Mouse (Mus musculus): Measurements from ENCODE around the gene Tinf2.

The Tinf2 gene

DNA sequence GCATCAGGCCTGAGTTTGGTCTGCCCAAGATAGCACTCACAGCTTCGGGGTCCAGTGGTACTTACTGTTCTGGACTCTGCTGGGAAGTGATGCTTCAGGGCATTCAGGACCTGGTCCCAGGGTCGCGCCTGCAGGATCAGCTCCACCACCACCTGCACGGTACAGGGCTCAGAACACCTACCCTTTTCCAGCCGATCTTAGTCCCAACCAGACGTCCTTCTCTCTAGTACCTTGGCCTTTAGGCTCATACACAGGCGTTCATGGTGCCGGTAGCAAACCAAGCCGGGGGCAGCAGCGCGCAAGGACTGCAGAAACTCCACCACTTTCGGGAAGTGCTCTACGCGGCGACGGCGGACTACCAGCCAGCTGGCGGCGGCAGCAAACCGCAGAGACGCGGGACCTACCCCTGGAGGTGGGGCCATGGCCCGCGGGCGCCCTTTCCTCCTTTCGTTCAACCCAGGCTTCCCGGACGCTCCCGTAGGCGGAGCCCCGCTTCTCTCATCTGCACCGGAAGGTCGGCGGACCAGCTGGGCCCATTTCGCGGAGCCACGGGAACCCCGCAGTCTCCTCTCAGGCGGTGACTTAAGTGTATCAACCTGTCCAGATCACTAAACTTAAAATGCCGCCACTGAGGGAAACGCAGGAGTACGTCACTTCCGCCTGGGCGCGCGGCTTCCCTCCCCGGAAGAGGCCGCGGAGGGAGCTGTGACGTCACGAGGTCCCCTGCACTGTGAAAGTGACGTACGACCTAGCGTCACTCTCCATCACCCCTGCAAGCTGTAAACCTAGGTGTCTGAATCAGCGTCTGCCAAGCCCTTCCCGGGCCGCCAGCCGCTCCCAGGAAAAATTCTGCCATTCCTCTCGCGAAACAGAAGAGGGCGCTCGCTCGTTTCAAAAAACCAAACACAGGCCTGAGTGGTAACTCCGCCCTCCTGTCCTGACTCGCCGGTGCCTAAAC, at the start of gene Tinf2:
TSS of gene Tinf2 (minus strand) at position 661 of the 958 bp plus-strand sequence.
- DNase-seq (ENCODE audit: low read depth, low spot score) = peak; percentile 97

GRCm38 (mm10) chr14:55730531-55731032, 49.0 kb upstream of the Tinf2 start:
- peak; percentile 65 for DNase-seq (ENCODE audit: low read depth, low spot score)

GRCm38 (mm10) chr14:55730116-55730515, 48.5 kb upstream of the Tinf2 start:
- no peak for DNase-seq (ENCODE audit: low read depth, low spot score)

- no peak for DNase-seq (ENCODE audit: low read depth, low spot score)
These were observed 46.5 kb upstream of the Tinf2 start for GRCm38 (mm10) chr14:55727889-55728685.

DNA sequence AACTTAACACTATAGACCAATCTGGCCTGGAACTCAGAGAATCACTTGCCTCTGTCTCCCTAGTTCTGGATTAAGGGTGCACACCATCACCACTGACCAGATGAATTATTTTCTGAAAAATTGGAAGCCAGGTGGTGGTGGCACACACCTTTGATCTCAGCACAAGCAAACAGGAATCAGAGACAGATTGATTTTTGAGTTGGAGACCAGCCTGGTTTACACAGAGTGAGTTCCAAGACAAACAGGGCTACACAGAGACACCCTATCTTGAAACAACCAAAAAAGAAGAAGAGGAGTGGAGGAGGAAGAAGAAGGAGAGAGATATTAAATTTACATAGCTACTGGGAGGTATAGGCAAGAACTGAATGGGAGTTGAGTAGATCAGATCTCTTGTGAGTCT, 44.6 kb upstream of the Tinf2 start:
- no peak for DNase-seq (ENCODE audit: low read depth, low spot score)

DNA sequence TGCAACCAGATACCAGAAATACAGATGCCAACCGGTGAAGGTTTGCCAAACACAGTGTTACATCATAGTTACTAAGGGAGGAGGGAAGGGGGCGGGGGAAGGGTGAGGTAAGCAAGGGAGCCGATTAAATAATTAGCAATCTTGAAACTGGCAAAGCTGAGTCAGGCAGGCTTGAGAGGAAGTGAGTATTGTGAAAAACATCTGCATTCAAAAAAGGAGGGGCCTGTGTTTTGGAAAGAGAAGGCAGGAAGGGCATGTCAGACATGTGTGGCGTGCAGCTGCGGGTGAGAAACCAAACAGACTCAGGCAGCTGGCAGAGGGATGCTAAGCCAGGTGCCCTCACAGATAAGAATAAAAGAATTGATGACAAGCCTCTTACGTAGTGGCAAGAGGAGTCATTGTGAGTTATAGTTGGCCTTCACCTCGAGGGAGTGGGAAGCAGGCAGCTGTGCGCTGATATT, 42.8 kb upstream of the Tinf2 start:
- no peak for DNase-seq (ENCODE audit: low read depth, low spot score)

GRCm38 (mm10) chr14:55723433-55723832, 41.8 kb upstream of the Tinf2 start:
- no peak for DNase-seq (ENCODE audit: low read depth, low spot score)

DNA sequence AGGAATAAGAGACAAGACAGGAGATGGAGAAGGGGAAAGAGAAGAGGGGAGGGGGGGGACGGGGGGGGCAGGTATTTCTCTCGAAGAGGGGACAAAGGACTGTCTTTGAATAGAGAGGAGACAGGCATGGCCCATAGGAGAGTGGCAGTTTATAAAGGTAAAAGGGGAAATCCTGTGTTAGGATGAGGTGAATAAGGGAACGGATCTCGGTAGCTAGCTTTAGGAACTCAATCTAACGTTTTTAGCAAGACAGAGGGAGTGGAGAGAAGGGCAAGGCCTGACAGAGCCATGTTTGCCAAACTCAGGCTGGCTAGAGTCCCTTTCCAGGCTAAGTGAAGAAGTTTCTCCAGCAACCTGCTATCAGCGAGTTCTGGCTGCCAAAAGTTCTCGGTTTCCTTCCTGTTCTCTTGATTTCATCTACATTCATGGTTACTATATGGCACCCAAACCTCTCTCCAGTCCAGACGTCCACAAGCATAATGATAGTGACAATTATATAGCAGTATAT, 40.9 kb upstream of the Tinf2 start:
- no peak for DNase-seq (ENCODE audit: low read depth, low spot score)

DNA sequence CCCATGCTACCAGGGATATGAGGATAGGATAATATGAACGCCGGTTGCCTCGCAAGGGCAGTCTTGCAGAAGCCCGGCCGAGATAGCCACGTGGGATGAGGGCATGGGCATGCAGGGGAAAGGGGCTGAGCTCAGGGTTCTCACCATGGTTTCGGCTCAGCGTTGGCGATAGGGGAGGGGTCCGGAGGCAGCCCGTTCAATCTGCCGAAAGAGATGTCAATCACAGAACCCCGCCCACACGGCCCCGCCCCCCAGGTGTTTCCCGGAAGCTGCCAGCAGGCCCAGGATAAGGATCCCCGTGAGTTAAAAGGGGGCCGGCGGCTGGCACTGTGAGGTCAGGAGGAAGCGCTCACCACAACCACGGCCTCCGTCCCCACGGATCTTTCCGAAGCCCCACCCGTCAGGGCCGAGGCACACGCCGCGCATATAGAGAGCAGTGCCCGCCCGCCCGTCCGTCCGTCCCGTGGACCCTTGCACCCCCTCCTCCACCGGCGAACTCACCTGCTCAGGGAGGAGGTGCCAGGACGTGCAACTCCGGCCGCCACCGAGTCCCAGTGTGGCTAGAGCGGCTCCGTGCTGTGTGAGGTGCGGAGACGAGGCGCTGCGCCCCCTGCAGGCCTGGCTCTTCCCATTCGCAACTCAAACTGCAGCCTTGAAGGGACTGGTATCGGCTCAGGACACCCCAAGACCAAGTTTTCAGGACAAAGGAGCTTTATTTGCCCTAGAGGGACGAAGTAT, 40.2 kb upstream of the Tinf2 start, which contains the start of gene Rabggta:
TSS of gene Rabggta (minus strand) at position 564 of the 738 bp plus-strand sequence.
- DNase-seq (ENCODE audit: low read depth, low spot score) = peak; percentile 92

DNA sequence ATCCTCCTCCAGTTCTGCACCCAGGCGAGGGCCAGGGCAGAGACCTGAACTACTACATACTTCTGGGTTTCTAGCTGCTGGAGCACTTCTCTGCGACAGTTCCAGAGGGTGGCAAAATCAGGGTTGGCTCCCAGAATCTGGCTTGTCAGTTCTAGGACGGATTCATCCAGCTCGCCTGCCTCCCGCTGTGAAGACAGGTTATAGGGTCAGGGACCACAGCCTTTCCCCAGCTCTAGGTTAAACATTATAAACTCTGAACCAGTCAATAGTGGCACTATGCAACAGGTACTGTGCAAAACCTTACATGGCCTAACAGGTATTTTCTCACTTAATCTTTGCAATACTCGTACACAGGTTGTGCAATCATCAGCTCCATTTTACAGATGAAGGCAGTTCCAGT, 39.5 kb upstream of the Tinf2 start:
- DNase-seq (ENCODE audit: low read depth, low spot score) = no peak

- DNase-seq (ENCODE audit: low read depth, low spot score) = no peak
These were observed 39.0 kb upstream of the Tinf2 start for GRCm38 (mm10) chr14:55720666-55721065.

- no peak for DNase-seq (ENCODE audit: low read depth, low spot score)
These were observed 38.1 kb upstream of the Tinf2 start for GRCm38 (mm10) chr14:55719737-55720136.

GRCm38 (mm10) chr14:55716884-55717283, 35.3 kb upstream of the Tinf2 start:
- no peak for DNase-seq (ENCODE audit: low read depth, low spot score)

DNA sequence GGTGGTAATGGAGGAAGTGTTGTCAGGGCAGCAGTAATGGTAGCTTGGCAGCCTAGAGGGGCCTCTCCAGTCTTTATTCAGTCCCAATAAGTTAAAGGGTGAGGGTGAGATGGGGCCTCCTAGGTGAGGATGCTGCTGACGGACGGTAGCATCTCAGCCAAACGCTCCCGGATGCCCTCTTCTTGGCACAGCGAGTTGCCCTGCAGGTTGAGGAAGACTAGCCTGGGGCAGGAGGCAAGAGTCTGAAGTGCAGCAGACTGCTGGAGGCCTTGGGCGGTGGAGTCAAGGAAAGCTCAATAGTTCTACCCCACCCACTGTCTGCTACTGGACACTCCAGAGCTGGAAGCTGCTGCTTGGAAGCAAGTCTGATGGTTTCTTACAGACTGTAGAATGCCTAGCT, 34.7 kb upstream of the Tinf2 start:
- no peak for DNase-seq (ENCODE audit: low read depth, low spot score)

DNA sequence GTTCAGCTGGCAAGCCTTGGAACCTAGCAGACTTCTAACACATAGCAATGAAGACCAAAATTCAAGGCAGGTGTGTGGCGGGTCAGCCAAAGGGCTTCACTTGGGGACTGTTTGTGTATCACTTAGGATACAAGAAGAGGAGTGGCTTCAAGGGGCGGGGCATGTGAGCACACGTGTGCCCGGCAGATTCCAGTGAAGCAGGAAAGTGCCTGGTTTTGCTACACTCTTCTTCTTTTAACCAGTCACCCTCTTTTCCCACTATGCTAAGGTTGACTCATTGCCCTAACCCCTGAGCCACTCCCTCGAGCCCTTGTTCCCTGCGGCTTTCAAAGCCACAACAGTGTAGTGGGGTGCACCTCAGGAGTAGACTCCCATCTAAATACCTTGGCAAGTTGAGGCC, 33.3 kb upstream of the Tinf2 start:
- DNase-seq (ENCODE audit: low read depth, low spot score) = no peak

DNA sequence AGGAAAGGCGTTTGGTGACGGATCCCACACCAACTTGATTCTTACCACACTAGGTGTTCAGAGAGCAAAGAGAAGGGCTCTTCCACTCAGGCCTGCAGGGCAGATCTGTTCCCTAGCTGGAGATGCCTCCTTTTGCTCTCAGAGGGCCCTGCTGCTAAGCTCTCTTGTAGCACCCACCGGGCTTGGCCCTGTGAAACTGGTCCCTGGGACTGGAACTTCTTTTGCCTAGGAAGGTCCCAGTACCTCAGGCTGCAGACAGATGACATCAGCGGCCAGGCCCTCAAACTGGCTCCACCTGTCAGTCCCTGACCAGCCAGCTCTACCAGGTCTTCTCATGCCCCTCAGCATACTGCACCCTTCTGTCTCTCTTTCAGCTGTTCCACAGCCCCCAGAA, 32.1 kb upstream of the Tinf2 start, which contains the start of gene Tgm1:
TSS of gene Tgm1 (minus strand) at position 198 of the 394 bp plus-strand sequence.
- no peak for DNase-seq (ENCODE audit: low read depth, low spot score)

DNA sequence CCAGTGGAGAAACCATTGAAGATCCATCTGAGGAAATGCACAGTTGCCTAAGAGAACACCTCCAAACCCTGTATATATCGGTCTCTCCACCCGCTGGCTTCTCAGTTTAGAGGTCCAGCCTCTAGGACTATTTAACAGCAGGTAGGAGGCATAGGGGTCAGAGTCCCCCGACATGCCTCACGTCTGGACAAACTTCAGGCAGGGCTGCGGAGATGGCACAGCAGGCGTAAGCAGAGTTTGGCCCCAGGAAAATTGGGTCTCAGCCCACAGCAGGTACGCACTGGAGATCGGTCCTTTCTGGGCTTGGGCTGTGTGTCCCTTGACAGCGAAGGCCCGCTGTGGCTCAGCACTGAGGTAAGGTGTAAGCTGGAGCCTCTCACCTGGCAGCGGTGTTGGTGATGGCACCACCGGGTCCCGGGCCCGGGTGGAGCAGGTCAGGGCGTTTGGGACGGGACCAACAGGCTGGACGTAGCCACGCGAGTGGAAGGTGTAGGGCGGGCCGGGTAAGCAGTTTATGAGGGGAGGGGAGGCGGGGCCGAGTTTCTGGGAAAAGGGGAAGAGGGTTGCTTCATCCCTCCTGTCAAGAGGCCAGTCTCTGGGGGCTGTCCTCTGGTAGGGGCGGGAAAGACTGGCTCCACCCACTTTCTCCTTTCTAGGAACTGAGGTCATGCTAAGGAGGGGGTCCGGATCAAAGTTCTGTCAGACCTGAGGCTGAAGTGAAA, 31.5 kb upstream of the Tinf2 start:
- no peak for DNase-seq (ENCODE audit: low read depth, low spot score)

DNA sequence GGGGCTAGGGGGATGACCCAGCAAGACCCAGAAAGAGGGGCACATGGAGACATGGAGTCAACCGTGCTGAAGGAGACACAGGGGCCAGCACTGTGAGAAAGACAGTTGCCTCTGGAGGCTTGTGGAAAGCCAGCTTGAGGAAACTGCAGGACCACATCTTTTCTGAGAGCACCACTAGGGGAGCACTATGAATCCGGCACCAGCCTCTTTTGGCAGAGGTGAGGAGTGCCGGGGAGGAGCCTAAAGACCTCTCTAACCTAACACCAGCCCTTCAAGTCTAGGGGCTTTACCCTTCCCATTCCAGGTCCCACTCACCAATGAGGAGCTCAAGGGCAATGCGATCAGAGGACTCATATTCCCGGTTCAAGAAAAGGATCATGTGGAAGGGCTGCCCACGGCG, 30.2 kb upstream of the Tinf2 start:
- DNase-seq (ENCODE audit: low read depth, low spot score) = no peak

DNA sequence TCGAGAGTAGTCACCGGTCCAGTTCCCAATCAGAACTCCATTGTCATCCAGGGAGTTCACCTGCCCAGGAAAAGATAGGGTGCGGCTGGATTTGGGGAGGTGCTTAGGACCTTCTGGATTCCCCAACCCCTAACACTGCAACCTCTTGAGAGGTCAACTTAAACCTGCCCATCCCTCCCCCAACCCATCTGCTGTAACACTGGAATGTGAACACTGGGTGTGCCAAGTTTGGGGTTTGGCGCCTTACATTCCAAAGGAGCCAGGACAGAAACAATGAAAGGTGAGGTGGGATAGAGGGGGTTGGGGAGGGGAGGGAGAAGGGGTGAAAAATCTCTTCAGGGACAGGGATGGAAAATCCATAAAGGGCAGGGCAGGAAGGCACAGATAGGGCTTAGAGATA, 27.9 kb upstream of the Tinf2 start:
- DNase-seq (ENCODE audit: low read depth, low spot score) = no peak

DNA sequence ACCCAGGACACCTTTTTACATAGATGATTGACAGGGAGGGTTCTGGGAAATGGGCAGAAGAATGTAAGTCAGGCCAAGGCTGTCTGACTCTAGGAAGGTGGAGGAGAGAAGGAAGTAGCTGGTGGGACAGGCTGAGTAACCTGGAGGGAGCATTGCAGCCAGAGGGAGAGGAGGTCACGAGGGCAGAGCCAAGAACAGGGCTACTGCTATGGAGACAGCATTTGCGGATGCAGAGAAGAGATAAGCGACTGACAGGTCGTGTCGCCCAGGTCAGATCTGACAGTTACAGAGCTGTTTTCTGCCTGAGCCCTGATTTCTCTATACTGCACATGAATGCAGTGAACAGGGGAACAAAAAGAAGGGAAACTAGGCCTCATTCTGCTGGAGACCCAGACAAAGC, 25.8 kb upstream of the Tinf2 start:
- no peak for DNase-seq (ENCODE audit: low read depth, low spot score)
